Mouse (Mus musculus): Measurements from ENCODE around the gene Tdrd5.
A peak's percentile ranks its signal among the peaks of the same experiment; 100 is the strongest.
"Not testable (repeated sequence)": the region's sequence is repeated elsewhere in the genome, so short reads cannot be mapped to it uniquely, and the experiment has no call there.

Tdrd5 gene

GRCm38 (mm10) chr1:156263352-156263751 lies 40.1 kb downstream of the Tdrd5 start:
- DNase-seq (ENCODE audit: low read depth, low spot score) = peak; percentile 71

GRCm38 (mm10) chr1:156254866-156255265 lies 48.6 kb downstream of the Tdrd5 start:
- DNase-seq (ENCODE audit: low read depth, low spot score) = no peak

- not testable (repeated sequence) for DNase-seq (ENCODE audit: low read depth, low spot score)
Measured at GRCm38 (mm10) chr1:156251096-156251495, 52.4 kb downstream of the Tdrd5 start.

GRCm38 (mm10) chr1:156247893-156248292 lies 55.6 kb downstream of the Tdrd5 start:
- peak; percentile 47 for DNase-seq (ENCODE audit: low read depth, low spot score)

GRCm38 (mm10) chr1:156241713-156242348 lies 61.6 kb downstream of the Tdrd5 start:
- DNase-seq (ENCODE audit: low read depth, low spot score) = peak; percentile 75

GRCm38 (mm10) chr1:156241035-156241434 lies 62.4 kb downstream of the Tdrd5 start:
- DNase-seq (ENCODE audit: low read depth, low spot score) = peak; percentile 89

GRCm38 (mm10) chr1:156231122-156231521 lies 72.3 kb downstream of the Tdrd5 start:
- DNase-seq (ENCODE audit: low read depth, low spot score) = no peak

- DNase-seq (ENCODE audit: low read depth, low spot score) = no peak
Measured at GRCm38 (mm10) chr1:156230339-156231089, 73.0 kb downstream of the Tdrd5 start.

- peak; percentile 51 for DNase-seq (ENCODE audit: low read depth, low spot score)
Measured at GRCm38 (mm10) chr1:156229448-156229847, 74.0 kb downstream of the Tdrd5 start.

- no peak for DNase-seq (ENCODE audit: low read depth, low spot score)
Measured at GRCm38 (mm10) chr1:156228728-156229127, 74.7 kb downstream of the Tdrd5 start.

GRCm38 (mm10) chr1:156226903-156227302 lies 76.6 kb downstream of the Tdrd5 start:
- DNase-seq (ENCODE audit: low read depth, low spot score) = no peak

- DNase-seq (ENCODE audit: low read depth, low spot score) = peak; percentile 22
Measured at GRCm38 (mm10) chr1:156222205-156223000, 81.1 kb downstream of the Tdrd5 start.

- no peak for DNase-seq (ENCODE audit: low read depth, low spot score)
Measured at GRCm38 (mm10) chr1:156221327-156221726, 82.1 kb downstream of the Tdrd5 start.

- DNase-seq (ENCODE audit: low read depth, low spot score) = peak; percentile 23
Measured at GRCm38 (mm10) chr1:156218573-156218972, 84.9 kb downstream of the Tdrd5 start.

- peak; percentile 61 for DNase-seq (ENCODE audit: low read depth, low spot score)
Measured at GRCm38 (mm10) chr1:156217941-156218340, 85.5 kb downstream of the Tdrd5 start.

GRCm38 (mm10) chr1:156217393-156217792 lies 86.1 kb downstream of the Tdrd5 start:
- DNase-seq (ENCODE audit: low read depth, low spot score) = peak; percentile 85

- no peak for DNase-seq (ENCODE audit: low read depth, low spot score)
Measured at GRCm38 (mm10) chr1:156216249-156216648, 87.2 kb downstream of the Tdrd5 start.

GRCm38 (mm10) chr1:156214651-156215050 lies 88.8 kb downstream of the Tdrd5 start:
- no peak for DNase-seq (ENCODE audit: low read depth, low spot score)

GRCm38 (mm10) chr1:156212923-156213322 lies 90.5 kb downstream of the Tdrd5 start:
- DNase-seq (ENCODE audit: low read depth, low spot score) = no peak

GRCm38 (mm10) chr1:156211809-156212317 lies 91.6 kb downstream of the Tdrd5 start:
- no peak for DNase-seq (ENCODE audit: low read depth, low spot score)

All from 3T3-L1 (cell line).